Mouse (Mus musculus) Muller cell, postnatal 12 days (primary cell): ENCODE results near the gene Commd1.

Experiments
- DNase-seq: peaks from one replicate; pipeline ENCODE4 v3.0.0-alpha.2; 2015; ENCODE audit errors: inconsistent ontology term

Commd1 gene

DNA sequence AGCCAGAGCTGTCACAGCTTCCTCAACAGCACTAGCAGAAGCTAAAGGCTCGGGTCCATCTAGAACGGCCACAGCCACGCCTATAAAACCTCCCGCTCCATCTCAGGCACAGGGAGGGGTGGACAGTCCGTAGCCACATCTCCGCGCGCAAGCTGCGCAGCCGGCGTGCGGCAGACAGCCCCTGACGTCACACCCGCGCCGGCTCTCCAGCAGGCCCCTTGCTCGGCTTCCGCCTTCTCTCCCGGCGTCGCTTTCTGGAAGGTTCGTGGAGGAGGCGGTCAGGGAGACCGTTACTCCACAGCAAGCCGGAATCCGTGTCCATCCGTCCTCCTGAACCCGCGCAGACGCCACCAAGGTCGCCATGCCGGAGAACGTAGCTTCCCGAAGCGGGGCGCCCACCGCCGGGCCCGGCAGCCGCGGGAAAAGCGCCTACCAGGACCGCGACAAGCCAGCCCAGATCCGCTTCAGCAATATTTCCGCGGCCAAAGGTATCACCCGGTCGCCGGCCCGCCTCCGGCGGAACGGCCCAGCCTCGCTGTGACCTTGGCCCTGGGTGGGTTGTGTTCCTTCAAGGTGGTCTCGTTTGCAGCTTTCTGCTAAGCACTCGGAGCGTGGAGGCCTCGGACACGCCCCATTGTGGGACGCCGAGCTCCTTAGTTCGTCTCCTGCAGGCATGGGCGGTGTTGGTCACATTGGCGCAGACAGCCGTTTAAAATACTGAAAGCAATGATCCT lies 8.4 kb upstream of the Commd1 start, which contains the start of gene Cct4:
Cct4 (plus strand) TSS at position 127 of the 734 bp plus-strand sequence.
- peak; percentile 95 for DNase-seq

- DNase-seq = no peak
Measured at GRCm38 (mm10) chr11:22989786-22990185, 7.6 kb upstream of the Commd1 start.

- DNase-seq = peak; percentile 42
Measured at GRCm38 (mm10) chr11:22987357-22987756, 5.2 kb upstream of the Commd1 start.

- DNase-seq = no peak
Measured at GRCm38 (mm10) chr11:22985510-22985909, 3.3 kb upstream of the Commd1 start.

GRCm38 (mm10) chr11:22982846-22983245 lies 664 bp upstream of the Commd1 start:
- DNase-seq = no peak

DNA sequence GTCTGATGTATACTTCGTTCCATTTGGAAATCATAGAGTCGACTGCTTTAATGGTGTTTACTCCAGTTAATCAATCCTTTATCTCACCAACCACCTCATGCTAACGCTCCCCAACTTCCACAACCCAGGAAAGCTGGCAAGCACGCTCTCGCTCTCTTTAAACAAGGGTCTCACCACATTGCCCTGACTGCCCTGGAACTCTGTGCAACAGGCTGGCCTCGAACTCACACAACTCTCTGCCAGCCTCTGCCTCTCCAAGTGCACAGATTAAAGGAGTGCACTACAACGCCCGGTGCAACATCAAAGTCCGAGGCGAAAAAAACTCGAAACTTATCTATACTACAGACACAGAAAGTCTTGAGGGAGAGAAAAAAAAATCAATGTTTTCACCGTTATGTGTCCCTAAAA lies 635 bp downstream of the Commd1 start:
- no peak for DNase-seq

GRCm38 (mm10) chr11:22981041-22981440 lies 1.1 kb downstream of the Commd1 start:
- DNase-seq = no peak

DNA sequence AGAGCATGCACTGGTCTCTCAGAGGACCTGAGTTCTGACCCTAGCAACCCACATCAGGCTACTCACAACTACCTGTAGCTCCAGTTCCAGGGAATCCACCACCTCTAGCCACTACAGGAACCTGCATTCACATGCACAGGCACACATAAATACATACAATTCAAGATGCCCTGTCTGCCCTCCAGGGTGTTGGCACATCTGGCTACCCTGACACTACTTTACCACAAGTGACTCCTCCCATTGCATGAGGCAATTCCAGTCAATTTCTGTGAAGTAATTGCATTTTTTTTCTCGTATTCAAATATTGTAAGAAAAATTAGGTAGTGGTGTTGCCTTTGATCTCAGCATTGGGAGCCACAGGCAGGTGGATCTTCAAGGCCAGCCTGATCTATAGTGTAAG lies 3.0 kb downstream of the Commd1 start:
- DNase-seq = no peak

DNA sequence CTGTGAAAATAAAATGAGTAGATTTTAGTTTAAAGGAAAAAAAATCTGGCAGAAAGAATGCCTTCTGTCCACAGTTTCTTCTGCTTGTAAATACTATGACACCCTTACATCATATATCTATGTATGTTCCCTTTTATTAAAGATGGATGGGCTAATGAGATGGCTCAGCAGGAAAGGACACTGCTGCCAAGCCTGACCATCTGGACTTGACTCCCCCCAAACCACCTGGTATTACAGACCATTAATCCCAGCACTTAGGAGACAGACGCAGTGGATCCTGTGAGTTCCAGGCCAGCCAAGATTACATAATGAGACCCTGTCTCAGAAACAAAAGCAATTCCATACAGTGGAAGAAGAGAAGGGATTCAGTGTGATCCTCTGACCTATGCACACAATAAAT lies 3.5 kb downstream of the Commd1 start:
- no peak for DNase-seq

DNA sequence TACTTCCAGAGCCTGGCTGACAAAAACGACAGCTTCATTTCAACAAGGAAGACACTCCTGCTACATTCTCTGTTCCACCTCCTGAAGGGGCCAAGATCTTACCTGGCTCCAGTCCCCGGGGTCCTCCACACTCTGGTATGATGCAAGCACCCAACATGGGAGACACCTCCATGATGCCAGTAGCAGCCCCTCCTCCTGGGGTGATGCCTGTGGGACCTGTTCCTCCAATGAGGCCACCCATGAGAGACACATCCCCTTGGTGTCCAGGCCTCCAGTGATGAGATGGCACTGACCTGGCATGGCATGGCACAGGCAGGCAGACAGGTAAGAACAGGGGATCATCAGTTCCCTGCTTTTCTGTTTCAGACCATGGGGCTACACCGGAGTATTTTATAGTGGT lies 4.0 kb downstream of the Commd1 start:
- no peak for DNase-seq

DNA sequence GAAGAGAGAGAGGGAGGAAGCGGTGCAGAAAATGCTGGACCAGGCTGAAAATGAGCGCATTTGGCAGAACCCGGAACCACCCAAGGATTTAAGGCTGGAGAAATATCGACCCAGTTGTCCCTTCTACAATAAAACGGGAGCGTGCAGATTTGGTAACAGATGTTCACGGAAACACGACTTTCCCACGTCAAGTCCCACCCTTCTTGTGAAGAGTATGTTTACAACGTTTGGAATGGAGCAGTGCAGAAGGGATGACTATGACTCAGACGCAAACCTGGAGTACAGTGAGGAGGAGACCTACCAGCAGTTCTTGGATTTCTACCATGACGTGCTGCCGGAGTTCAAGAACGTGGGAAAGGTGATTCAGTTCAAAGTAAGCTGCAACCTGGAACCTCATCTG lies 8.6 kb downstream of the Commd1 start:
- DNase-seq = peak; percentile 30

- DNase-seq = peak; percentile 76
Measured at GRCm38 (mm10) chr11:22972746-22973526, 9.2 kb downstream of the Commd1 start.

- peak; percentile 56 for DNase-seq
Measured at GRCm38 (mm10) chr11:22971835-22972709, 10.1 kb downstream of the Commd1 start, which contains the start of gene Zrsr1. Gene Zrsr1, plus strand, starts transcription at chr11:22972005.

GRCm38 (mm10) chr11:22970546-22970945 lies 11.6 kb downstream of the Commd1 start:
- DNase-seq = no peak

GRCm38 (mm10) chr11:22969486-22969885 lies 12.7 kb downstream of the Commd1 start:
- DNase-seq = no peak

DNA sequence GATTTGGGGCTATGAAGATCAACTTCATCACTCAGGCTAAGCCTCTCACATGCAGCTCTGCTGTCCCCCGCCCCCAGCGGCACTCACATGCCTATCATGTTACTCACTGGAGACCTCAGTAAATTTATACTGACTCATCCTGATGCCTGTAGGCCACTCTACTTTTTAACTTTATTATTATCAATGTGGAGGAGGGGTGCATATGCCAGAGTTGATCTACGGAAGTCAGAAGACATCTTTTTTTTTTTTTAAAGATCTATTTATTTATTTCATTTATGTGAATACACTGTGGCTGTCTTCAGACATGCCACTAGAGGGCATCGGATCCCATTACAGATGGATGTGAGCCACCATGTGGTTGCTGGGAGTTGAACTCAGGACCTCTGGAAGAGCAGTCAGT lies 16.7 kb downstream of the Commd1 start:
- peak; percentile 87 for DNase-seq

GRCm38 (mm10) chr11:22964401-22964800 lies 17.8 kb downstream of the Commd1 start:
- no peak for DNase-seq

- DNase-seq = no peak
Measured at GRCm38 (mm10) chr11:22962101-22962500, 20.1 kb downstream of the Commd1 start.

DNA sequence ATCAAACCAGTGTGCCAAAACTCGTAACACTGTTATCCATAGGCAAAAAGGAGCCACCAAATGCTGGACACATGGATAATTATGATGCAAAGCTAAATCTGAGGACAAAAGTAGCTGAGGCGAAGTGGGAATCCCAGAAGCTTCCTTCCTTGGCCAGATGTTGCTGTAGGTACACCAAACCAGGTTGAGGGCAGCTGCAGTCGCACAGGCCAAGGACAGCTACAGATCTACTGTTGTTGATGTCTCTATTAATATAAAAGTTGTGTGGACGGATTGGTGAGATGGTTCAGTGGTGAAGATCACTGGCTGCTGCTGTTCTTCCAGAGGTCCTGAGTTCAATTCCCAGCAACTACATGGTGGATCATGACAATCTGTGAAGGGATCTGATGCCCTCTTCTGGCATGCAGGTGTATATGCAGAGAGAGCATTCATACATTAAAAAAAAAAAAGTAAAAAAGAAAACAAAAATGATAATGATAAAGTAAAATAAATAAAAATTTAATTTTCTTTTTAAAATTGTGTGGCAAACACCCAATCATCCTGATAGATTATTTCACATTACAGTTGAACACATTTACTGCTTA lies 24.3 kb downstream of the Commd1 start:
- DNase-seq = no peak

DNA sequence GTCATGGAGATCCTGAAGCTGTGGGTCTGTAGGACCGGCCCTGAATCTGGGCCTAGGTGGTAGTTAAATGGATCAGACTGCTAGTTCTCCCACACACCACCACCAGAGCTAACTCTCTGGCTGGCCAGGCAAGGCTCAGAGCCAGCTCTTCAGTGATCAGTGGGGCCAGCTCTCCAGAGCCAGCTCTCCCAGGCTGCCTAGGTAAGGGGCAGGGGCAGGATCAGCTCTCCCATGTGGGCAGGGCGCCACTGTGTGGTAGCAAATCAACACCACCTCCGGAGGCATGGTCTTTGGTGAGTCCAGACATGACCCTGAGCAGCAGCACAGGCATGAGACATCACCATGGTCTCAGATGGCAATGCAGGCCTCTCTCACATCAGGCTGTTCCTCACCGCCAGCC lies 25.4 kb downstream of the Commd1 start:
- DNase-seq = peak; percentile 70

DNA sequence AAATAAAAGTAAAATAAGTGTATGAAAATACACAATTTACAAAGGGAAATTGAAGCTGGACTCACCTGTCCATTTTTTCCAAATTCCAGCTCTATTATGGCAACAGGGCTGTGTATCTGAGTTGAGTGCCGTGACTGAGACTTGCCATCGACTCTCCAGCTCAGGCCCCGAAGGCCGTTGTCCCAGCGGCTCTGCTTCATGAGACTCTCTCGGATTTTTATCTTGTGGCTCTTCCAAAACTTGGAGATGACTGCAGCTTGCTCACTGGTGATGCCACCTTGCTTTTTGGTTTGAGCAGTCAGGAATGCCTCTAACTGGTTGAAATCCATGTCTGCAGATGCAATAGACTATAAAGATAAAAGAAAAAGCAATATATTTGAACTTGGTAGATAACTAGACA lies 25.8 kb downstream of the Commd1 start:
- DNase-seq = no peak

DNA sequence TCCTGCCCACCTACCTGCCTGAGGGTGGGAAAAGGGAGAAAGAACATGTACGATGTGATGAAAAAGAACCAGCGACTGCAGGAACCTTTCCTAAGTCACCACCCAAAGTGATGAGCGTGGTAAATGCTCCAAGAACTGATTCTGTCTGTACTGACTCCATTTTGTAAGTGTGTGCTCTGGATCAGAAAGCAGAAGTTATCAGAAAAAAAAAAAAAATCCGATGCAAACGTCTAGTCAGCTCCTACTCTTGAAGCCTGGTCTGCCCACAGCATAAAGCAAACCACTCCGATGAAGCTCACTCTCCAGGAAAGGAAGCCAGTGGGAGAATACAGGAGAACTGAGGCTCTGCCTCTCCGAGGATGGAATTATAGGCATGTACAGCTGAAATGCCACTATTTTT lies 29.5 kb downstream of the Commd1 start:
- no peak for DNase-seq
